Mouse (Mus musculus) testis, postnatal 14 days (tissue): ENCODE data around the gene 4930453N24Rik.

Experiments used
- DNase-seq: peaks from one replicate; pipeline ENCODE4 v3.0.0; 2021; ENCODE audit warnings: low spot score

4930453N24Rik gene

GRCm38 (mm10) chr16:64721542-64721941, 49.4 kb downstream of the 4930453N24Rik start:
- DNase-seq: no peak

GRCm38 (mm10) chr16:64719096-64719495, 51.9 kb downstream of the 4930453N24Rik start:
- no peak for DNase-seq

DNA sequence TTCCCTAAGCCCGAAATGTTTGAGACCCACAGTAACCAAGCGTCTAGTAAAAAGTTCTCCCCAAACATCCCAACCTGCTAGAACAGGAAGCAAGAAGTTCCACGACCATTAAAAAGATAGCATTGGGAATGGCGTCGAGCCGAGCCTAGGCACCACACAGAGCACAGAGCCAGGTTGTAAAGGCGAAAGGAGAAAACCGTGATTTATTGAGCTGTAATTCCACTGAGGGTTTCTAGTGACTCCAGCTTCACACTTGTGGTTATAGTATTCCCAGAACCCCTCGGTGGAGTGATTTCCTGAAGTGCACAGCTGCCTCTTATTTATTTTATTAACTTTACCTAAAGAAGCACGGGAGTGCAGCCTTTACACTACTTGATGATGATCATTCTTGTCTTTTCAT, 53.1 kb downstream of the 4930453N24Rik start:
- no peak for DNase-seq

GRCm38 (mm10) chr16:64711816-64712215, 59.1 kb downstream of the 4930453N24Rik start:
- no peak for DNase-seq
